Mouse (Mus musculus): ENCODE data around the gene Gm28047.

DNA sequence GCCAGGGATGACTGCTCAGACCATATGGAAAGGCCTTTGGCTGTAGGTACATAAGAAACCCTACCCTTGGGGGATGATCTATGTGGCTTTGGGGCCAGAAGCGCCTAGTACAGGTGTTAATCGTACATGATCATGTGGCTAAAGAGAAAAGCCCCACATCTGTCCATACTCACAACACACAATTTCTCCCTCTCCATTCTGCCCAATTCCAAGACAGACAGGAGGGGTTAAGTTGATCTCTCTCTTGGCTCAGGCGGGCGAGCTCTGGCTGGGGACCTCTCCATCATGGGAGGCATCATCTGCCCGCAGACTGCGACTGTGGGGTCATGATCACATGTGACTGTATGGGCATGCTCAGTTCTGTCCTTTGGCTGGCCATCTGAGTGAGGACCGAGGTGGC is 90.9 kb downstream of the Gm28047 start:
- TF ChIP-seq CTCF (IDR thresholded peaks at IDR 0.05; ENCODE audit: insufficient read depth, low read depth, low read length) (no peak), POLR2A (IDR thresholded peaks at IDR 0.05; ENCODE audit: insufficient read depth, low read depth, low read length) (no peak)

Data from olfactory bulb, adult 2 months (tissue).